Mouse (Mus musculus) small intestine, adult 2 months (tissue): ENCODE results near the gene Zg16.

Source experiments
- CTCF ChIP-seq: fragments of 200-500 bp; IDR thresholded peaks from 2 replicates; pipeline ENCODE4 v1.5.1; 2012; ENCODE audit warnings: low read depth, mild to moderate bottlenecking, control low read depth, inconsistent platforms, low read length, moderate library complexity, mixed read lengths; ENCODE audit not compliant: insufficient replicate concordance, insufficient read length; ENCODE audit errors: extremely low read depth
- POLR2A ChIP-seq: fragments of 200-500 bp; IDR thresholded peaks from 2 replicates; pipeline ENCODE4 v1.6.1; 2012; ENCODE audit warnings: low read depth, mild to moderate bottlenecking, control low read depth, inconsistent platforms, low read length, moderate library complexity

- TF ChIP-seq POLR2A: peak; percentile 68
- TF ChIP-seq CTCF: peak; percentile 98
These were observed 69.9 kb downstream of the Zg16 start, which contains the start of gene Pagr1a for GRCm38 (mm10) chr7:127016971-127017949.
